Mouse (Mus musculus) kidney, embryonic 15.5 days (tissue): Measurements from ENCODE around the gene Kcnn3. TPM values are rescaled to one million over a fixed set of nuclear protein-coding genes. Genes with fewer than 3 reads are reported as not detected.

Experiments
- ATAC-seq: fragments of 200-750 bp; cut with Nextera tagmentation; replicated peaks from 2 replicates; pipeline ENCODE4 v1.8.0; 2017; ENCODE audit warnings: moderate TSS enrichment; ENCODE audit not compliant: low FRiP score
- H3K27ac ChIP-seq: fragments of 300-500 bp; sonication (generic); 2 replicates; pipeline ENCODE4 v1.5.1; 2015; ENCODE audit warnings: mild to moderate bottlenecking, inconsistent platforms
- H3K27me3 ChIP-seq: fragments of 300-500 bp; sonication (generic); 2 replicates; pipeline ENCODE4 v1.6.1; 2015; ENCODE audit warnings: inconsistent platforms
- H3K36me3 ChIP-seq: fragments of 300-500 bp; sonication (generic); 2 replicates; pipeline ENCODE4 v1.6.1; 2015; ENCODE audit warnings: inconsistent platforms
- H3K4me1 ChIP-seq: fragments of 300-500 bp; sonication (generic); 2 replicates; pipeline ENCODE4 v1.6.1; 2015; ENCODE audit warnings: inconsistent platforms
- H3K4me2 ChIP-seq: fragments of 300-500 bp; sonication (generic); 2 replicates; pipeline ENCODE4 v1.6.1; 2015; ENCODE audit warnings: moderate library complexity, mild to moderate bottlenecking, inconsistent platforms
- H3K4me3 ChIP-seq: fragments of 300-500 bp; sonication (generic); replicated peaks from 2 replicates; pipeline ENCODE4 v1.5.1; 2015; ENCODE audit warnings: mild to moderate bottlenecking, inconsistent platforms
- H3K9ac ChIP-seq: fragments of 300-500 bp; sonication (generic); 2 replicates; pipeline ENCODE4 v1.6.1; 2015; ENCODE audit warnings: mild to moderate bottlenecking, inconsistent platforms
- H3K9me3 ChIP-seq: fragments of 300-500 bp; sonication (generic); replicated peaks from 2 replicates; pipeline ENCODE4 v1.6.1; 2016; ENCODE audit warnings: inconsistent platforms
- WGBS: fragments of 180-500 bp; shearing (Covaris S2); methylation state at CpG from one replicate; pipeline ENCODE4 v1.1.7; 2015; ENCODE audit warnings: mixed read lengths; 5-methylcytosine and 5-hydroxymethylcytosine counted together
- polyA plus RNA-seq: library from polyadenylated mRNA; unstranded; fragments of >200 nt; fragmentation: Nextera tagmentation; extraction: Ambion mirVana; gene quantifications from 2 replicates; pipeline ENCODE4 v1.2.1, GENCODE M21; 2015

The Kcnn3 gene
- polyA plus RNA-seq, 1 experiment from 2014 or later: 3.0 TPM

DNA sequence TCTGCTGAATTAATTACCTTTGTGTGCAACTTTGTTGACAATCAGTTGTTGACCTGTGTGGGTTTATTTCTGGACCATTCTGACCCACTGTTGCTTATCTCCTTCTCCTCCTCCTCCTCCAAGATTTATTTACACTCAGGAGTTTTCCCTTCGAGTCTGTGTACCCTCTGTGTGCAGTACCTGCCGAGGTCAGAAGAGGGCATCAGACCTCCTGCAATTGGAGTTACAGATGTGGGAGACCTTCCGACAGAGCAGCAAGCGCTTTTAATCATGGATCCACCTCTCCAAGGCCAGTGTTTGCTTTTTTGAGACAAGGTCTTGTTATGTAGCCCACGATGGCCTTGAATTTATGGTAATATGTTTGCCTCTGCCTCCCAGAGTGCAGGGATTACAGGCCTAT lies 25.3 kb upstream of the Kcnn3 start:
- WGBS: 86% methylated on average over 5 of the region's 5 CpGs
- H3K4me3 ChIP-seq: no peak overlapping the region
- H3K27me3 ChIP-seq: no peaks in the 10 kb centered on the region
- no peak overlapping the region for H3K27ac ChIP-seq
- ATAC-seq: no peak
- no peaks in the 10 kb centered on the region for H3K36me3 ChIP-seq
- no peaks in the 10 kb centered on the region for H3K9me3 ChIP-seq
- H3K9ac ChIP-seq: no peak overlapping the region
- no peak overlapping the region for H3K4me2 ChIP-seq
- peaks cover 25% of the 10 kb centered on the region for H3K4me1 ChIP-seq

DNA sequence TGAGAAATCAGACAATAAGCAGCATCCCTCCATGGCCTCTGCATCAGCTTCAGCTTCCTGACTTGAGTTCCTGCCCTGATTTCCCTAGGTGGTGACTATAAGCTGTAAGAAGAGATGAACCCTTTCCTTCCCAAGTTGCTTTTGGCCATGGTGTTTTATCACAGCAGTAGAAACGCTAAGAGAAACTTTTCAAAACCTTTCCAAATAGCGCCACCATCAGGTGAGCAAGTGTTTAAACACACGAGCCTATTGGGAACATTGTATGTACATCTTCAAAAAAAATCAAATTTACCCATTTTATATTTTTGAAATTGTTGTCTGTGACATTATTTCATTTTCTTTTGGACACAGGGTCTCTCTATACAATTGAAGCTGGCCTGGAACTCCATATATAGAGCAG lies 23.6 kb upstream of the Kcnn3 start:
- WGBS: 72% methylated on average over 3 of the region's 3 CpGs
- no peaks in the 10 kb centered on the region for H3K27me3 ChIP-seq
- H3K4me3 ChIP-seq: no peak overlapping the region
- H3K4me1 ChIP-seq: peaks cover 23% of the 10 kb centered on the region
- H3K27ac ChIP-seq: no peak overlapping the region
- no peaks in the 10 kb centered on the region for H3K9me3 ChIP-seq
- H3K9ac ChIP-seq: no peak overlapping the region
- no peaks in the 10 kb centered on the region for H3K36me3 ChIP-seq
- H3K4me2 ChIP-seq: no peak overlapping the region
- no peak for ATAC-seq

DNA sequence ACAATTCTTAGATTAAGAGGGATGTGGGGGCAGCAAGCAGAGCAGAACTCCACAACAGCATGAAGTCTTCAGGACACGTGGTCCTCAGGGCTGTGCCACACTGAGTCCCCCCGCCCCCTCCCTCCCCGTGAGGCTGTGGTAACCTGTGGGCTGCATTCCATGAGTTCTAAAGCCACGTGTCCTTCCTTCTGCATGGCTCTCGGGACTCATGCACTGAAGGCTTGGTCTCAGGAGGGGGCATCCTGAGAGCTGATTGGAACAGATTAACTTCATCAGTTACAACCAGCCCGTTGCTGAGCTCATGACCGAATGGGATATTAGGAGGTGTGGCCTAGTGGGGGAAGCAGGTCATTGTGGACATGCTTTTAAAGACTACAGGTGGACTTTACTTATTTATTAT lies 20.3 kb upstream of the Kcnn3 start:
- ATAC-seq: no peak
- 52% methylated on average over 7 of the region's 7 CpGs for WGBS
- H3K27ac ChIP-seq: no peak overlapping the region
- H3K9ac ChIP-seq: no peak overlapping the region
- H3K4me3 ChIP-seq: no peak overlapping the region
- H3K4me2 ChIP-seq: no peak overlapping the region
- H3K36me3 ChIP-seq: no peaks in the 10 kb centered on the region
- no peaks in the 10 kb centered on the region for H3K4me1 ChIP-seq
- no peaks in the 10 kb centered on the region for H3K27me3 ChIP-seq
- H3K9me3 ChIP-seq: no peaks in the 10 kb centered on the region

DNA sequence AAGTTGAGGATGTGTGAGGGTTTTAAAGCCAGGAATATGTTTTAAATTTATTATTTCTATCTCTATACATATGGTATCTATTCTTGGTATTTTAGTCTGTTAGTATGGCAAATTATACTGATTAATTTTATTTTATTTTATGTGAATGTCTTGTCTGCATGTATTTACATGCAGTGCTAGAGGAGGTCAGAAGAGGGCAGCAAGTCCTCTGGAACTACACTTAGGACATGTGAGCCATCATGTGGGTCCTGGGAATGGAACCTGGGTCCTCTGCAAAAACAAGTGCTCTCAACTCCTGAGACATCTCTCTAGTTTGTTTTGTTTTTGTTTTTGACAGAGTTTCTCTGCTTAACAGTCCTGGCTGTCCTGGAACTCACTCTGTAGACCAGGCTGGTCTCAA lies 18.5 kb upstream of the Kcnn3 start:
- H3K9ac ChIP-seq: no peak overlapping the region
- H3K27me3 ChIP-seq: 0 out of 2 replicates have a peak, but pooled peaks cover 2% of the 10 kb centered on the region
- H3K9me3 ChIP-seq: no peaks in the 10 kb centered on the region
- no peaks in the 10 kb centered on the region for H3K36me3 ChIP-seq
- no peak overlapping the region for H3K4me3 ChIP-seq
- no peak for ATAC-seq
- H3K4me1 ChIP-seq: no peaks in the 10 kb centered on the region
- no peak overlapping the region for H3K4me2 ChIP-seq
- H3K27ac ChIP-seq: no peak overlapping the region

DNA sequence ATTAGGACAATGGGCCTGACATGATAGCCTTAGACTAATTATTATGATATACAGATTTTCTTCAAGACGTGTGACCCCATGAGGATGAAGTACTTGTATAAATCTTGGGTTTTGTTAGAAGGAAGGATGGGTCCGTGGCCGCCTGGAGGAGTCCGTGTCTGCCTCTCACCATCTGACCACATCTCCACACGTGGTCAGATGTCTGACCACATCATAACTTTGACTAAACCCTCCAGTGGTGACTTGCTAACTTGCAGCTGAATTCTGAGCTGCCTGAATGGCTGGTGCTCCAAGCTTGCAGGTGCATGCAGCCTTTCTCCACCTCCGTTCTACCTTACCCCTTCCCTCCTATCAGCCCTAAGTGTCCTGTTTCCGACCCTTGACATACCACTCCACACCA lies 17.4 kb upstream of the Kcnn3 start:
- 72% methylated on average over 7 of the region's 7 CpGs for WGBS
- H3K9me3 ChIP-seq: no peaks in the 10 kb centered on the region
- H3K4me2 ChIP-seq: no peak overlapping the region
- H3K27me3 ChIP-seq: 0 out of 2 replicates have a peak, but pooled peaks cover 12% of the 10 kb centered on the region
- H3K27ac ChIP-seq: no peak overlapping the region
- ATAC-seq: no peak
- no peak overlapping the region for H3K4me3 ChIP-seq
- no peak overlapping the region for H3K9ac ChIP-seq
- no peaks in the 10 kb centered on the region for H3K4me1 ChIP-seq
- H3K36me3 ChIP-seq: no peaks in the 10 kb centered on the region

DNA sequence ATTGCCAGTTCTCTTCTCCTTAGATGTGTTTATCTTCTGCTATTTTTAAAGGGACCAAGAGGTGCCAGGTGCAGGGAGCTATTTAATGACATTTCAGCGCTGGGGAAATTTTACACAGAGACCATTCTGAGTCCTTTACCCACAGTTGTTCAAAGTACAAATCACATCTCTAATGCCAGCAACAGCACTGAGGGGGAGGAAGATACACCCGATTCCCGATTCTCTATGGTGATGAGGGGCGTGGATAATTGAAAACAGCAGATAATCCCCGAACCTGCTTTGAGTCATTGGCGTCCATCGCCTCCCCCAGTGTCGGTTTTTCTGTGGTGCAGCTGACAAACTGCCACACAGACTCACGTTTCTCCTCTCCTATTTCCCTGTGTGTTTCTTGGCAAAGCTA lies 11.9 kb upstream of the Kcnn3 start:
- Histone ChIP-seq H3K27ac (no peak overlapping the region), H3K9ac (no peak overlapping the region), H3K9me3 (no peaks in the 10 kb centered on the region), H3K27me3 (peaks cover 32% of the 10 kb centered on the region), H3K36me3 (no peaks in the 10 kb centered on the region), H3K4me1 (peaks cover 4% of the 10 kb centered on the region), H3K4me2 (no peak overlapping the region), H3K4me3 (no peak overlapping the region)
- WGBS: 31% methylated on average over 9 of the region's 9 CpGs
- ATAC-seq: no peak

DNA sequence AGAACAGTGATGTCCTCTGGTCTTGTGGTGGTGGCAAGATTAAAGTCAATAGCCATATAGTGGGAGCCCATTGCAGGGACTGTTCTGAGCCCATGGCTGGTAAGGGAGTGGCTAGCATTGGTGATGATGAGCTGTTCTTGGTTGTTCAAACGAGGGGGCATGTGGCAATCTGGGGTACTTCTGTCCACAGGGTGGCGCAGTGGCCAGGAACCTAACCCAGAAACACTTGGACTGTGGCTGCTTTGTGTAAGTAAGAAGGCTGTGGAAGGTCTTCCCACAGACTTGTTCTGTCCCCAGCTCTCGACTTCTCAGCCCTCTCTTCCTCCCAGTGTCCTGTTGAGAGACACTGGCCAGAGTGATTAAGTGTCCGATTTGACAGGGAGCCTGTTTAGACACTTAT lies 9.0 kb upstream of the Kcnn3 start:
- WGBS: 24% methylated on average over 4 of the region's 4 CpGs
- no peak for ATAC-seq

DNA sequence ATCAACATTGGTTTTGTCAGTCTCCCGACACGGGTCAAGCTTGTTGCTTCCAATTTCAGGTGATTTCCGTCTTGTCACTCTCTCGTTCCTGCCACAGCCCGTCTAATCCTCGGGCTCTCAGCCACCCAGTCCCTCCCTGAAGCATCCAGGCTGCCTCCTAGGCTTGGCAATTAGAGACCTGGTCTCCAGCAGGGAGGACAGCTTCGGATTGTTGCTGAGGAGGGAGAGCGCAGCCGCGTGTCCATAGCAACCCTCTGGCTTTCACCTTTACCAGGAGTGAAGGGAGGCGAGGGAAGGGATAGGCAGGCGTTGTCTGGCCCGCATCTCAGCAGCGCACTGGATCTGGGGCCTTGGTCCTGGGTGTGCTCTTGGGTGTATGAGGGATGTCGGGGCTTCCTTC lies 8.6 kb upstream of the Kcnn3 start:
- Histone ChIP-seq H3K4me1 (peaks cover 4% of the 10 kb centered on the region), H3K4me2 (peak overlapping the region; percentile 34), H3K27ac (no peak overlapping the region), H3K36me3 (no peaks in the 10 kb centered on the region), H3K9ac (0 out of 2 replicates have a peak overlapping the region, but pooled peaks have one; percentile 3), H3K9me3 (peaks cover 4% of the 10 kb centered on the region), H3K27me3 (peaks cover 31% of the 10 kb centered on the region), H3K4me3 (0 out of 2 replicates have a peak overlapping the region, but pooled peaks have one; percentile 2)
- 28% methylated on average over 15 of the region's 15 CpGs for WGBS
- ATAC-seq: no peak

More for the DNA sequence above, 9.0 kb upstream of the Kcnn3 start:
- Histone ChIP-seq H3K27me3 (peaks cover 32% of the 10 kb centered on the region), H3K9ac (no peak overlapping the region), H3K36me3 (no peaks in the 10 kb centered on the region), H3K9me3 (no peaks in the 10 kb centered on the region), H3K27ac (no peak overlapping the region), H3K4me3 (0 out of 2 replicates have a peak overlapping the region, but pooled peaks have one; percentile 2), H3K4me2 (peak overlapping the region; percentile 34), H3K4me1 (peaks cover 4% of the 10 kb centered on the region)

DNA sequence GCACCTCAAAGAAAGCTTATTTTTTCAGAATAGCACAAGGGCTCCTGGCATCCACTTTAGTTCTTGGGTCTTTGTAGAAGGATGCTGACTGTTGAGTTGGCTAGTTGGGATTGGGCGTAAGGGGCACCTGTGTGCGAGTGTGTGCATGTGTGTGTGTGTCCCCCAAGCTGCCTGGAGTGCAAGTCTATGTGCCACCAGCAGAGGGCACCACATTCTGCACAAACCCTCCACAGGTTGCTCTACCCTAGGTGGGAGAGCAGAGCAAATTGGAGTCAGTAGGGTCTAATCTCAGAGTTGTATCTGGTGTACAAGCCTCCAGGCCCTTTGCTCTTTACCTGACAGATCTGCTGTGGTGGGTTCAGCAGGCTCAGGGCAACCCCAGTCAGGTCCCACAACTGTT lies 7.7 kb upstream of the Kcnn3 start:
- 94% methylated on average over 2 of the region's 2 CpGs for WGBS
- Histone ChIP-seq H3K27ac (no peak overlapping the region), H3K4me3 (no peak overlapping the region), H3K36me3 (no peaks in the 10 kb centered on the region), H3K27me3 (peaks cover 23% of the 10 kb centered on the region), H3K9me3 (peaks cover 7% of the 10 kb centered on the region), H3K4me2 (no peak overlapping the region), H3K9ac (no peak overlapping the region), H3K4me1 (peaks cover 4% of the 10 kb centered on the region)
- no peak for ATAC-seq

DNA sequence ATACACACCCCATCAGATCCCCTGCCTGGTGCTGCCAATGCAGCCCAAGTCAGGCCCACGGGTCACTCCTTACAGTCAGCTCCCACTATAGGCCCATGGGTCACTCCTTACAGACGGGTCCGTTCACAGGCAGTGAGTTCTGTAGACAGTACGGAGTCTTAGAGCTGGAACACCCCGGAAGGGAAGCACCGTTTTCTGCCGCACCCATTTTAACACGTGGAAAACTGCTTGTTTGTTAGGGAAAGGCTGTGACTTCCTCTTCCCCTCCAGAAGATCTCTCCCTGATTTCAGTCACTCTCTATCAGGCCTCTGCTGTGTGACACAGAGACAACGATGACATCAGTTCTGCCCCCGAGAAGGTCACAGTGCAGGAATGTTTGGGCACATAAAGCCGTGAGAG lies 4.5 kb upstream of the Kcnn3 start:
- no peak overlapping the region for H3K4me2 ChIP-seq
- H3K4me1 ChIP-seq: peaks cover 16% of the 10 kb centered on the region
- peaks cover 12% of the 10 kb centered on the region for H3K27me3 ChIP-seq
- 58% methylated on average over 11 of the region's 11 CpGs for WGBS
- H3K9me3 ChIP-seq: peaks cover 7% of the 10 kb centered on the region
- H3K27ac ChIP-seq: no peak overlapping the region
- H3K4me3 ChIP-seq: no peak overlapping the region
- H3K36me3 ChIP-seq: no peaks in the 10 kb centered on the region
- no peak for ATAC-seq
- H3K9ac ChIP-seq: no peak overlapping the region

DNA sequence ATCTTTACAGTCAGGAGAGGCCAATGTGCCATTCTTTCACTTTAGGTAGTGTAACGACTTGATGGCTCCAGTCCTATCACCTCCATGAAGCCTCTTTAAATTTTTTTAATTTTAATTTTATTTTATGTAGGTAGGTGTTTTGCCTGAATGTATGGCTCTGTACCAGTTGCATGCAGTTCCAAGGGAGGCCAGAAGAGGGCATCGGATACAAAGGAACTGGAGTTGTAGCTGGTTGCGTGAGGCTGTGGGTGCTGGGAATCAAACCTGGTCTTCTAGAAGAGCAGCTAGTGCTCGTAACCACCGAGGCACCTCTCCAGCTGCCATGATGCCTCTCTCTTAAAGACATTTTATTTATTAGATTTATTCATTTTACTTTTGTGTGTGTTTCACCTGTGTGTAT lies 3.6 kb upstream of the Kcnn3 start:
- H3K27me3 ChIP-seq: peaks cover 11% of the 10 kb centered on the region
- H3K9me3 ChIP-seq: peaks cover 7% of the 10 kb centered on the region
- H3K9ac ChIP-seq: no peak overlapping the region
- 93% methylated on average over 5 of the region's 5 CpGs for WGBS
- peaks cover 24% of the 10 kb centered on the region for H3K4me1 ChIP-seq
- no peak overlapping the region for H3K4me3 ChIP-seq
- H3K36me3 ChIP-seq: no peaks in the 10 kb centered on the region
- H3K27ac ChIP-seq: no peak overlapping the region
- ATAC-seq: no peak
- no peak overlapping the region for H3K4me2 ChIP-seq

DNA sequence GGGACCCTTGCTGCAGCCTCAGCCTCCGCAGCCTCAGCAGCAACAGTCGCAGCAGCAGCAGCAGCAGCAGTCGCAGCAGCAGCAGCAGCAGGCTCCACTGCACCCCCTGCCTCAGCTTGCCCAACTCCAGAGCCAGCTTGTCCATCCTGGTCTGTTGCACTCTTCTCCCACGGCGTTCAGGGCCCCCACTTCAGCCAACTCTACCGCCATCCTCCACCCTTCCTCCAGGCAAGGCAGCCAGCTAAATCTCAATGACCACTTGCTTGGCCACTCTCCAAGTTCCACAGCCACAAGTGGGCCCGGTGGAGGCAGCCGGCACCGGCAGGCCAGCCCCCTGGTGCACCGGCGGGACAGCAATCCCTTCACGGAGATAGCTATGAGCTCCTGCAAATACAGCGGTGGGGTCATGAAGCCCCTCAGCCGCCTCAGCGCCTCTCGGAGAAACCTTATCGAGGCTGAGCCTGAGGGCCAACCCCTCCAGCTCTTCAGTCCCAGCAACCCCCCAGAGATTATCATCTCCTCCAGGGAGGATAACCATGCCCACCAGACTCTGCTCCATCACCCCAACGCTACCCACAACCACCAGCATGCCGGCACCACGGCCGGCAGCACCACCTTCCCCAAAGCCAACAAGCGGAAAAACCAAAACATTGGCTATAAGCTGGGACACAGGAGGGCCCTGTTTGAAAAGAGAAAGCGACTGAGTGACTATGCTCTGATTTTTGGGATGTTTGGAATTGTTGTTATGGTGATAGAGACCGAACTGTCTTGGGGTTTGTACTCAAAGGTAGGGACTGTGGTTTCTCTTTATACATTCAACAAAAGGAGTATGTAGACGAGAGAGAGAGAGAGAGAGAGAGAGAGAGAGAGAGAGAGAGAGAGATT lies 896 bp downstream of the Kcnn3 start:
- peak overlapping the region; percentile 78 for H3K4me2 ChIP-seq
- 6% methylated on average over 25 of the region's 25 CpGs for WGBS
- H3K4me1 ChIP-seq: peaks cover 45% of the 10 kb centered on the region
- H3K9me3 ChIP-seq: peaks cover 7% of the 10 kb centered on the region
- H3K27me3 ChIP-seq: peaks cover 34% of the 10 kb centered on the region
- peak overlapping the region; percentile 35 for H3K9ac ChIP-seq
- H3K4me3 ChIP-seq: peak overlapping the region; percentile 46
- H3K27ac ChIP-seq: no peak overlapping the region
- no peaks in the 10 kb centered on the region for H3K36me3 ChIP-seq
- ATAC-seq: peak; percentile 6; the same call in 1 of the 2 replicates
